Mouse (Mus musculus) ES-E14 (cell line): ENCODE data around the gene Uri1.

ENCODE experiments used
- HCFC1 ChIP-seq: IDR thresholded peaks from 2 replicates; pipeline ENCODE4 v1.6.1; 2012; ENCODE audit warnings: low read length, inconsistent platforms, borderline replicate concordance; ENCODE audit not compliant: insufficient read depth
- MAFK ChIP-seq: IDR thresholded peaks from 2 replicates; pipeline ENCODE4 v1.6.1; 2014; ENCODE audit warnings: mild to moderate bottlenecking, low read depth, low read length, inconsistent platforms; ENCODE audit not compliant: insufficient read depth
- ZC3H11A ChIP-seq: IDR thresholded peaks from 2 replicates; pipeline ENCODE4 v1.6.1; 2012; ENCODE audit warnings: low read depth, mild to moderate bottlenecking, inconsistent platforms, low read length, borderline replicate concordance

- no peak for TF ChIP-seq HCFC1
- TF ChIP-seq ZC3H11A = no peak
- no peak for TF ChIP-seq MAFK
Observed at GRCm38 (mm10) chr7:38027940-38028600, 4.7 kb upstream of the Uri1 start.
